10 mouse cellular contexts compared by ENCODE assay signal in genomic region chr16:29001249-29001648, GRCm38 (mm10).
DNase-seq lines count a peak whose midpoint lies in the region; ATAC-seq and TF ChIP-seq lines count a peak whose summit lies in the region.
"Had no signal": no experiment of that assay in that cellular context is flagged by ENCODE, and none has a peak within 500 bp of the region (broad histone marks: within the 10 kb centered on the region; RNA-seq: fewer than 3 reads in every experiment).

No protein-coding gene starts in this region.

- ATAC-seq in forebrain, embryonic 14.5 days = peak; percentile 79
- no peak for ATAC-seq in lung, postnatal 0 days
- no peak for ATAC-seq in megakaryocyte-erythroid progenitor cell, adult 5-6 weeks (replicated peaks; ENCODE audit: low FRiP score, low TSS enrichment, poor library complexity, severe bottlenecking)

- no peaks in the 10 kb centered on the region for H3K9me3 ChIP-seq in forebrain, embryonic 14.5 days (replicated peaks; ENCODE audit: control insufficient read depth, low read length)
- H3K9me3 ChIP-seq in forebrain, embryonic 10.5 days = no peaks in the 10 kb centered on the region
- H3K9me3 ChIP-seq in lung, postnatal 0 days (ENCODE audit: low read length) = no peaks in the 10 kb centered on the region
- H3K9me3 ChIP-seq: heart, embryonic 15.5 days had no signal

- H3K4me1 ChIP-seq in forebrain, embryonic 14.5 days (ENCODE audit: control insufficient read depth, insufficient read depth, low read length) = no peaks in the 10 kb centered on the region
- H3K4me1 ChIP-seq in forebrain, embryonic 10.5 days = no peaks in the 10 kb centered on the region
- H3K4me1 ChIP-seq in lung, adult 2 months (ENCODE audit: control insufficient read depth, insufficient read depth, low read length) = no peaks in the 10 kb centered on the region
- no peaks in the 10 kb centered on the region for H3K4me1 ChIP-seq in lung, postnatal 0 days (ENCODE audit: insufficient read depth, low read depth, low read length)

- H3K27ac ChIP-seq in forebrain, embryonic 14.5 days (ENCODE audit: low read depth, low read length) = no peak overlapping the region
- no peak overlapping the region for H3K27ac ChIP-seq in forebrain, embryonic 10.5 days
- H3K27ac ChIP-seq in lung, postnatal 0 days (ENCODE audit: low read length) = no peak overlapping the region
- H3K27ac ChIP-seq: heart, embryonic 15.5 days; macrophage had no signal

- no peaks in the 10 kb centered on the region for H3K36me3 ChIP-seq in forebrain, embryonic 14.5 days (ENCODE audit: control insufficient read depth, insufficient read depth, low read length)
- H3K36me3 ChIP-seq in forebrain, embryonic 10.5 days (replicated peaks) = no peaks in the 10 kb centered on the region
- H3K36me3 ChIP-seq in lung, postnatal 0 days (ENCODE audit: insufficient read depth, low read length) = no peaks in the 10 kb centered on the region
- H3K36me3 ChIP-seq: heart, embryonic 15.5 days had no signal

- H3K4me2 ChIP-seq in forebrain, embryonic 14.5 days (ENCODE audit: low read length) = no peak overlapping the region
- no peak overlapping the region for H3K4me2 ChIP-seq in lung, postnatal 0 days (replicated peaks; ENCODE audit: low read depth, low read length)
- H3K4me2 ChIP-seq: heart, embryonic 15.5 days had no signal

- TF ChIP-seq EP300 in lung, postnatal 0 days (IDR thresholded peaks at IDR 0.05) = no peak

- peak; percentile 72 for DNase-seq in forebrain, embryonic 14.5 days (ENCODE audit: low spot score)
- DNase-seq in forebrain, embryonic 10.5 days (ENCODE audit: extremely low spot score, low spot score) = no peak
- peak; percentile 9 for DNase-seq in lung, adult 2 months
- no peak for DNase-seq in lung, postnatal 0 days (ENCODE audit: low spot score)
- peak; percentile 97 to 98 for DNase-seq in cerebellum, postnatal 14 days
- DNase-seq in lung, postnatal 10 days = peak; percentile 8
- DNase-seq in embryo, embryonic 11 days = no peak

- WGBS in forebrain, embryonic 14.5 days = 39% methylated on average over 9 of the region's 9 CpGs
- WGBS in forebrain, embryonic 10.5 days = 79% methylated on average over 9 of the region's 9 CpGs
- WGBS in lung, adult 2 months = 53% methylated on average over 9 of the region's 9 CpGs
- 62% methylated on average over 9 of the region's 9 CpGs for WGBS in lung, postnatal 0 days

- no peak for TF ChIP-seq POLR2A in lung, adult 2 months (IDR thresholded peaks at IDR 0.05; ENCODE audit: borderline replicate concordance, extremely low read depth, low read depth, low read length)

- H3K4me3 ChIP-seq in forebrain, embryonic 14.5 days (ENCODE audit: low read depth, low read length) = no peak overlapping the region
- H3K4me3 ChIP-seq in forebrain, embryonic 10.5 days = no peak overlapping the region
- H3K4me3 ChIP-seq in lung, adult 2 months (replicated peaks; ENCODE audit: extremely low read depth, low read depth, low read length) = no peak overlapping the region
- no peak overlapping the region for H3K4me3 ChIP-seq in lung, postnatal 0 days (ENCODE audit: low read depth, low read length)
- H3K4me3 ChIP-seq: heart, embryonic 15.5 days had no signal

- H3K9ac ChIP-seq in forebrain, embryonic 14.5 days (ENCODE audit: low read length) = no peak overlapping the region
- no peak overlapping the region for H3K9ac ChIP-seq in lung, postnatal 0 days (replicated peaks; ENCODE audit: low read depth)
- H3K9ac ChIP-seq: heart, embryonic 15.5 days had no signal

- TF ChIP-seq CTCF in lung, adult 2 months (IDR thresholded peaks at IDR 0.05; ENCODE audit: insufficient read depth, low read length) = no peak
- no peak for TF ChIP-seq CTCF in lung, postnatal 0 days (IDR thresholded peaks at IDR 0.05)

- no peaks in the 10 kb centered on the region for H3K27me3 ChIP-seq in forebrain, embryonic 14.5 days (replicated peaks; ENCODE audit: control insufficient read depth, insufficient read depth, low read length)
- no peaks in the 10 kb centered on the region for H3K27me3 ChIP-seq in forebrain, embryonic 10.5 days (ENCODE audit: poor library complexity, severe bottlenecking)
- no peaks in the 10 kb centered on the region for H3K27me3 ChIP-seq in lung, postnatal 0 days (replicated peaks; ENCODE audit: insufficient read depth, low read length)
- H3K27me3 ChIP-seq: heart, embryonic 15.5 days had no signal

Comparison
In these comparisons a context has a peak if more than half of its experiments do, and no peak if none do; other contexts are left out.
1. DNase-seq: peak in forebrain, embryonic 14.5 days (single experiment), lung, adult 2 months (single experiment), cerebellum, postnatal 14 days (2 of 2) and lung, postnatal 10 days (single experiment); none in forebrain, embryonic 10.5 days (single experiment), lung, postnatal 0 days (single experiment) and embryo, embryonic 11 days (single experiment).